Mouse (Mus musculus): ENCODE measurements around the gene Cx3cr1.

Cx3cr1 gene

DNA sequence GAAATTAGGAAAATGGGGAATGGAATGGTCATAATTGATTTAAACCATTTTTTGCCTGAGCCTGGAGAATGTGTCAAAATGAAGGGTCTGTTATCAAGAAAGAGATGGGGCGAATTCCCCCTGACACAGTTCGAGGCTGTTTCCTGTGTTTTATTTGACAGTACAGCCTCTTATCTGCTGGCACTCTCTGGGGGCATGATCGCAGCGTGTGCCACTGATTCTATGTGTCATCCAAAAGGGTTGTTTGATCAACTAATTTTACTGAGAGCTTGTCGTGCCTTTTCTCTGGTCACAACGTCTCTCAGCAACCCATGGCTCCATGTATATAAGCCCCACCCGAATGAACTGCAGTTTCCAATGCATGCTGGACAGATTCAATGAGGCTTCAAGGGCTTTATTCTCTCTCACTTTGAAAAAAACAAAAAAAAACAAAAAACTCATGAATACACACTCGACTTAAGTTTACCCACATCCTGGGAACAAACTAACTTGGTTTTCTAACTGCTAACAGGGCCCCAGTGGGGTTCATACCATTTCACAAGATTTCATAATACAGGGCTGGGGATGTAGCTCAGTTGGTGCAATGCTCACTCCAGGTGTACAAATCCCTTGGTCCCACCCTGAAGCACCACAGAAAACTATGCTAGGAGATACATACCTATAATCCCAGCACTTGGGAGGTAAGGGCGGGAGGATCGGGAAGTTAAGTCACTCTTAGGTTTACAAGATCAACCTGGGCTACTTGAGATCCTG lies 76.4 kb downstream of the Cx3cr1 start:
- DNase-seq = peak; percentile 42

DNA sequence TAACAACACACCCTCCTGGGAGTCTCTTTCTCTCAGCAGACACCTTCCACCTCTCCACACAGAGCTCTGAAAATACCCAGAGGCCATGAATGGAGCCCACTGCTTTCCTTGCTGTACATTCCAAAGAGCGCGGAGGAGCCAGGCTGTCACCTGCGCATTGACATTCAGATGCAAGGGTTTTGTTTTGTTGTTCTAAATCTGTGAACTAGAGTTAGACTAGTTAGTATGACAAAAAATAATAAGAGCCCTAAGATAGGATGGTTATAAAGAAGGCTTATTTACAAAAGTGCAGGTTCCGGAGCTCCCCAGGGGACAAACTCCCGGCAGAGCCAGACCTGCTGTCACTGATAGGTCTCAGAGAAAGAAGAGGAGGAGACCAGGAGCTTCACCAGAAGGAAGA lies 78.4 kb downstream of the Cx3cr1 start:
- DNase-seq = no peak

DNA sequence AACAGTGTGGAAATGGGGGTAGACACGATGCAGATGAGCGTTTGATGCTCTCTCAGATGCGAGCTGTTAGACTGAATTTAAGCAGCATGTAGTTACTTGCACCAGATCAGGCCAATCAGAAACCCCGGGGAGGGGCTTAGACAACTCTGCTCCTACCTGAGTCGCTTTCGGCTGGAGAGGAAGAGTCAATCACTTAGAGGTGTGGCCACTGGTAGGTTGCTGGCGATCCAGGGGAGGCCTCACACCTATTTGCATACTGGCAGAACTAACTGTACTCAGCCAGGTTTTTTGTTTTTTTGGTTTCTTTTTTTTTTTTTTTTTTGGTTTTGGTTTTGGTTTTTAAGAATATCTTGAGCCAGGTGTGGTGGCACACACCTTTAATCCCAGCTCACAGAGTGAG lies 81.4 kb downstream of the Cx3cr1 start:
- DNase-seq = no peak

DNA sequence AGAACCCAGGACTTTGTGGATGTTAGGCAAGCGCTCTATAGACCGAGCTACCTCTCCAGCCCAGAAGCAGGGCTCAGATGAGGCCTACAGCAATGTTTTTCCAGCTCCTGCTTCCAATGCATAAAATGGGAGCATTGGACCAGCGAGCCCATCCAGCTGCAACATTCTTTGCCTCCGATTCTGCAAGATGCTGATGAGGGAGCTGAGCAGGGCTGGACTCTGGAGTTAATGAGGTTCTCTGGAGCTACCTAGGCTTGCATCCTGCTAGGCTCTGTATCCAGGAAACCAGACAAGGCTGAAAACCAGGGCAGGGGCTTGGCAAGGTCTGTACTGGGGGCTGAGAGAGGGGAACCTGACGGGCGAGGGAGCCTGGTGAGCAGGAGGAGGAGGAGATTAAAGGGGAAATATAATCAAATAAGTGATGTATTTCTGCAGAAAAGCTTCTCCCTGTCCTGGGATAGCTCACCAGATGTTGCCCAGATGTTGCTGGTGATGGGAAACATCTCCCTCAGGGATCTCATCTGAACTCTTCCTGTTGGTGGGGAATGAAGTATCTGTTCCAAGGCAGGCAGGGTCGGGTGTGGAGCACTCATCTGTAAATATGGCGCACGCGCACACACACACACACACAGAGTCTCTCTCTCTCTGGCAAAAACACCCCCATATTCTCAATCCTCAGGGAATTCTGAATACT lies 83.7 kb downstream of the Cx3cr1 start:
- DNase-seq = no peak

DNA sequence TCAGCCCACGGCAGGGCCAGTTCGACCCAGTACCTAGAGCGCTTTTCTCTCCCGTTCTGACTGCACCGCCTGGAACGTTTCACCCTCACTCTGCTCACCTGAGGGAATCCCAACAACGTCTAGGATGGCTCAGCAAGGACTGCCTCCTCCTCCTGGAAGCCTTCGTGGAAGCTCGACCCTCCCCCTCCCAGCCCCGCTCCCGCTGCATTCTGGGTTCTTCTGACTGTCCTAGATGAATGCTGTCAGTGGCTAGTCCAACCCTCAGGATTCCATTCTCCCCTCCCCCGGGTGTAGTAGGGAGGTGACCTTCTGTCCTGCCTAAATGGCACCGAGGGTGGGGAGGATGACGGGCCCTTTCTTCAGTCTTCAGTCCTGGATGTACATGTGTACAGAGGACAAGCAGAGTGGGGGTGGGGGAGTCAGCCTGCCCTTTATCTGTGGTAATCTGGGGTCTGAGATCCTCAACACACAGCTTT lies 85.1 kb downstream of the Cx3cr1 start, which contains the start of gene Csrnp1:
Gene Csrnp1 (minus strand): TSS at position 123 of the 476 bp plus-strand sequence.
- peak; percentile 58 for DNase-seq

DNA sequence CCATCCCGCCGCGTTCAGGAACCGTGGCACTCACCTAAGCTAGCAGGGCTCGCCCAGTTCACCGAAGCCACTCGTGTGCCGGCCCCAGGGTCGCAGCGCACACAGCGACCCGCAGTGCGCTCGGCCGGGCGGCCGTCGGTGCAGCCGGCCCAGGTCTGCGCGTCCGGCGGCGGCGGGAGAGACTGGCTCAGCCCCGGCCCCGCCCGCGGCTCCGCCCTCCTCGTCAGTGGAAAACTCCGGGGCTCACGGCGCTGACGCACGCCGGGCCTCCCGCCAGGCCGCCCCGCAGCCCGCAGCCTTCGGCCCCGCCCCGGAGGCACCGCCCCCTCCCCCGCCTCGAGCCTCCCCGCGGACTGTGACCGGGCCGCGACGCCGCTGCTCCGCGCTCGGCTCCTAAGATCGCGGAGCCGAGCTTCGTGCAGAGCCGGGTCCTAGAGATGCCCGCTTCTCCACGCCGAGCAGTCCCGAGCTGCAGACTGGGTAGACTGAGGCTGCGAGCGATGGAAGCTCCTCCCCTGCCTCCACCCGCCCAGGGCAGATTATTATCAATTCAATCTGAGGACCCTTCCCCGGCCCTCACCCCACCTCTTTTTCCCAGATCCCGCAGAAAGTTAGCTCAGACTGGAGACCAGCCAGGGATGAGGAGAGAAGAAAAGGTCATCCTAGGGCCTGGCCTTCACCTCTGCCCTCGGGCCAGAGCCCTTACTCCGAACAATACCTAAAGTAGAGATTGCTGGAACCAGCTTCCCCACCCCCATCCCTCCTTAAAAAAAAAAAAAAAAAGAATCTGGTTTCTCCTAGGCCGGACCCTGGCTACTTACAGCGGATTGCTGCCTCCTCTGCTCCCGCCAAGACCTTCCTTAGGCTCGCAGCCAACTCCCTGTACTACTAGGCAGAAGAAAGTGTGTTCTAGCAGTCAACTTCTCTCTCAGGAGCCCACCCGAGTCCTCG lies 85.8 kb downstream of the Cx3cr1 start:
- DNase-seq = peak; percentile 90

DNA sequence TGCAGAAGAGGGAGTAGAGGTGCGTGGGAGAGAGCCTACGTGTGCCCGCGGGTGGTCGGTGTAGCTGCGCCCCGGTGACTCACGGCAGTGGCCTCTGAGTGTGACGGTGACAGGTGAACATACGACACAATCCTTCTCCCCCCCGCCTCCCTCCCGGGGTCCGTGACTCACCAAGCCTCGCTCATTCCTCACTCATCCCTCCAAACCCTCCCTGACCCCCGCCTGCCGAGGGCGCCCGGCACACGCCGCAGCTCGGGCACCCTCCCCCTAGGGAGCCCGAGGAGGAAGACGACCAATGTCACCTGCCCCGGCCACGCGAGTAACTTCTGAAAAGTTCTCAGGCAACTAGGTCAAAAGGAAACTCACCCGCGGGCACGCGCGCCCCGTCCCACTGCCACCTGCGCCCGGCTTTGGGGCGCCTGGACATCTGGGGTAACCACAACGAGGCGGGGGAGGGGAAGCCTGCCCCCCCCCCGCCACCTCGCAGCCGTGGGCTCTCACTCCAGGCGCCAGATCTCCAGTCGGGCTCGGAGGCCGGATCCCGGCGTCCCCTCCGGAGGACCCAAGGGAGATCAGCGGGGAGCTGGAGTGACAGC lies 86.6 kb downstream of the Cx3cr1 start:
- DNase-seq = peak; percentile 85

DNA sequence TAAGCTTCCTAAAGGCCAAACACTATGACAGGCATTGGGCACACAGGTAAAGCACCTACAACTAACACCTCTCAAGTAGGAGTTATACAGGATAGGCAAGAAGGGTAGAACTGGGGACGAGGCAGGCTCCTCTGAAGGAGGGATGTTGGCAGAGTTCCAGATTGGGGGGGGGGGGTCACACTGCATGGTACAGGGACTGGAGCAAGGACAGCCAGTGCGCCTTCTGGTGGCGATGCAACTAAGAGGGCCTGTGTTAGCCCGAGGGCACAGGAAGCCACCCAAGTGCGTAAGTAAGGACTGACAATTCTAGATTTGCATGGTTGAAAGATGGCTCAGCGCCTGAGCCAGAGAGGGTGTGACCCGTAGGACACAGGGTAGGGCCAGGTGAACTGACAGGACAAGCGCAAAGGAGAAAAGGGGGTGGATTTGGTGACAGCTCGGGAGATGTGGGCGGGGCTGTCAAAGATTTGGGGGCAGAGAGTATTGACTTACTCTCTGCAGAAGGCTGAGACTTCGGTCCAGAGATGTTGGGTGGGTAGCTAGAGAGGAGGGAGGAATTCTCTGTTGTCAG lies 87.4 kb downstream of the Cx3cr1 start:
- DNase-seq = peak; percentile 89

DNA sequence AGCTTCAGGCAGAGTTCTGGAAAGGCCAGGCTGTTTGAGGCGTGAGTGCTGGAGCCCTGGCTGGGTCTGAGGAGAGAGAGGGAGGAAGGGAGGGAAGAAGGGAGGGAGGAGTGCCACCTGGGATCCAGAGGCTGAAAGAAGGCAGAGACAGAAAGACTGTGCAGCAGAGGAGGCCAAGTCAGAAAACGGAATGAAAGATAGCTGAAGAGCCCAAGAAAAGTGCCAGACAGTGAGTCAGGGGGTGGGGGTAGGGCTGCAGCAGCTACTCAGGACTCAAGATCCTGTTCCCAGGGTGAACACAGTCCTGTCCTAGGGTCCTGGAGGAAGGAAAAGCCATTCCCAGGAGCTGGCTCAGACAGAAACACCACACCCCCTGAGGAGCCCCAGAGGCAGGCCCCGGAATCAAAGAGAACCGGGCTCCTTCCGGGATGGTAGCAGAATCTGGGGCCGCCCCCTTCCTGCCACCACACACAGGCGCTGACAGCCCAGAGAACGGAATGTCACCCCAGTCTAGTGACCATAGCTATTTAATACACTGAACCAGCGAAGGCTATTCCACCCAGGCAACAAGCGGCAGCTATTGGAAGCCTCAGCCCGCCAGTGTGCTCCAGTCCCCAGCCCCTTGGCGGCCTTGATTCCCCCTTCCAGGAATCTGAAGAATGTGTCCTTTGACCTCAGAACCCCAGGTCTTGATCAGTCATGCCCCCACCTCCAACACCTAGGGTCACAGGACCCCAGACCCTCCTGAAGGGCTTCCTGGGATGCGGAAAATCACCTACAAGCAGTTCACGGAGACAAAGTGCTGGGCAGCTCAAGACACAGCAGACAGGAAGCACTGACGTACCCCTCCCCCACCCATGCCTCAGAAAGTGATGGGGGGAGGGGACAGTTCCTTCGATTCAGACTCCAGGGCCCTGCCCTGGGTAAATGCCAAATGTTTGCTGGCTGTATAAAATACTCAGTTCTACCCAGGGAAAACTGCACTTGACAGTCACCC lies 88.2 kb downstream of the Cx3cr1 start:
- peak; percentile 87 for DNase-seq

DNA sequence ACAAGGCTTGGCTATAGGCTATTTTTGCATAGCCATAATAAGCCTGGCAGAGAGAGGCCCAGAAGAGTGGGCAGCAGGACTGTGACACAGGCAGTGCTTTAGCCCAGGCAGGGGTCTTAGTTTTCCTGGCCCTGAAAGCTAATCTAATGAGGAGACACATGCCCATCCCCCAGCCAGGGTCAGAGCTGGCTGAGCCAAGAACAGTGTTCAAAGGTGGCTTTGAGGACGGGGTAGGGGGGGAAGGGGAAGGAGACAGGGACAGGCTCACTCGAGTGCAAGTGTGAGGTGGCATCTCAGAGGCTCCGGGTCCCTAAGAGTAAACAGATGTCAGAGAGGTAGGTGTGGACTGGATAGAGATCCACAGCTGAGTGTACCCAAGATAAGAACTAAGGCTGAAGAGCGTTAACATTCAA lies 88.9 kb downstream of the Cx3cr1 start:
- DNase-seq = peak; percentile 42

DNA sequence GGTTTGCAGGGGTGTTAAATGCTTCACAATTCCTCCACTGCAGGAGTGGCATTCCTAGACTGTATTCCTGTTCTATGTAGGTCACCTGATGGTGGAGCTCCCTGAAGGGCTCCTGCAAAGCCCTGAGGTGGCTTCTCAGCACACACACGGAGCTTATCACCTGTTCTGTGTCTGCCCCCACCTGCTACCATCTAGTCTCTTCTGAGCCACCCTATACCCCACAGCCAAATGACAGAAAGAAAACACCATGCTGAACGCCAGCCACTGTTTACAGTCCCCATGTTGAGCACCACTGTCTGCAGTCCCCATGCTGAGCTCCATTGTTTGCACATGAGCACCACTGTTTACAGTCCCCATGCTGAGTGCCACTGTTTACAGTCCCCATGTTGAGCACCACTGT lies 89.9 kb downstream of the Cx3cr1 start:
- DNase-seq = peak; percentile 39

DNA sequence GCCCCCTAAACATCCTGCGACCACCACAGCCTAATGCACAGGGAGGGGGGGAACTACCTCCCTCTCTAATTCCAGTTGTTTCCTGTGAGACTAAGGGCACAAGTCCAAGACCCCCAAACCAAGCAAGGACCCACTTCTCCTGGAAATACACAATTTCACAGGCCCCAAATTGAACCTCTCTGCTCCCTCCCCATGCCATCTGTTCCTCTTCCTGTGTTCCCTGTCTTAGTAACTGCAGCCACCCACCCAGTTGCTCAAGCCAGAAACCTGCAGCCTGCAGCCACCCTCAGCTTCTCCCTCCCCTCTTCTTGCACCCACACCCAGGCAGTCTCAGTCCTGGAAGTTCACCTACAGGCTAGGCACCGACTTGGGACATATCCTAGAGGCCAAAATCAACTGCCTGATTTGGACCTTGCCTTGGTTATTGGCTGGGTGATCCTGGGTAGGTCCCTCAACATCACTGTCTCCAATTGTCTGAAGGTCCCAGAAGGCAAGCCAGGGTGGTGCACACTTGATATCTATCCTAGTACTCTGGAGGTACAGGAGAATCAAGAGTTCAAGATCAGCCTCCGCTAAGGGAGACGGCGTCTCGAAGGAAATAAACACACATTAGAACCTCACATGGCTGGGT lies 90.8 kb downstream of the Cx3cr1 start:
- DNase-seq = peak; percentile 51

DNA sequence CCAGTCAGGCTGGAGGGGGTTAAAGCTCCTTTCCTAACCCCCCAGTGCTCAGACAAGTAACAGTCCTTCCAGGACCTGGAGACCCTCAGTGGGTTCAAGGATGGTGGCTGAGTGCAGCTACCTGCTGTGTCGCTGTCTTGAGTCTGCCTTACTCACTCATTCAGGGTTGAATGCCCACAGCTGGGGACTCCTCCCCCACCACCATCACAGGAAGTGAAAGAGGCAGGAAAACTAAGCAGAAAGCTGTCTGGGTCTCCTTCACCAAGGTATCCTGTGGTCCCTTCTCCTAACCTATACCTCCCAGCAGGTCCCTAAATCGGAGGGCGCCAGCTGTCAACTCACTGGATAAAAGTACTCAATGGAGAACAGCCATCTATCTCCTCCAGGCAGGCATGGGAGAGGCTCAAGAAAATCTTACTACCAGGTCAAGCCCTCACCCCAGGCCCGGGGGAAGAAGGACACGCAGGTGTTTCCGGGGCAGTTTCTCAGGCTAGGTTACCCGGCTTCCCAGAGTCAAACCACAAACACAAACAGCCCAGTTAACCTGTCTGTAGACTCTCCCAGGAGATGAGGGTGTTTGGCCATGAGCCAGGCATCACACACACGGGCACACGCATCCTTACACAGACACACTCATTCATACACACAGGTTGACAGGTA lies 91.4 kb downstream of the Cx3cr1 start:
- peak; percentile 86 for DNase-seq

DNA sequence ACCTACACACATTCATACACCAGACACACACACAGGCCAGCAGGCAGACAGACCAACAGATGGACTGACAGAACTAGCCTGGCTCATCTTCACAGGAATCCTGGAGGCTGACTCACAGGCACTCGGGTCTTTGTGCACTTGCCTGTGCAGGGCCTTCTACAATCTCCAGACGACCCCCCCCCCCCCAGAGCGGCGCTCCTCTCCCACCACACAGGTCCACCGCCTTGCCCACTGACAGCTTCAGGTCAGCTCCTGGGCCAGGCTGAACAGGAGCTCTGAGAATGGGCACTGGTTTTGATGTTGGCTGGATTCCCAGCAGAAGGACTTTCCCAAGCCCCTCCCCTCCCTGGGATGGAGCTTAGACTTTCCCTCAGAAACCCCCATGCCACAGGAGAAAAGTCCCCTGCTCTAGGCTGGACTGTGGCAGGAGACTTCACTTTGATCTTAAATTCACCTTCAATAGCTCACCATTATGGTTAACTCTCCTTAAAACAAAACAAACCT lies 92.1 kb downstream of the Cx3cr1 start:
- no peak for DNase-seq

DNA sequence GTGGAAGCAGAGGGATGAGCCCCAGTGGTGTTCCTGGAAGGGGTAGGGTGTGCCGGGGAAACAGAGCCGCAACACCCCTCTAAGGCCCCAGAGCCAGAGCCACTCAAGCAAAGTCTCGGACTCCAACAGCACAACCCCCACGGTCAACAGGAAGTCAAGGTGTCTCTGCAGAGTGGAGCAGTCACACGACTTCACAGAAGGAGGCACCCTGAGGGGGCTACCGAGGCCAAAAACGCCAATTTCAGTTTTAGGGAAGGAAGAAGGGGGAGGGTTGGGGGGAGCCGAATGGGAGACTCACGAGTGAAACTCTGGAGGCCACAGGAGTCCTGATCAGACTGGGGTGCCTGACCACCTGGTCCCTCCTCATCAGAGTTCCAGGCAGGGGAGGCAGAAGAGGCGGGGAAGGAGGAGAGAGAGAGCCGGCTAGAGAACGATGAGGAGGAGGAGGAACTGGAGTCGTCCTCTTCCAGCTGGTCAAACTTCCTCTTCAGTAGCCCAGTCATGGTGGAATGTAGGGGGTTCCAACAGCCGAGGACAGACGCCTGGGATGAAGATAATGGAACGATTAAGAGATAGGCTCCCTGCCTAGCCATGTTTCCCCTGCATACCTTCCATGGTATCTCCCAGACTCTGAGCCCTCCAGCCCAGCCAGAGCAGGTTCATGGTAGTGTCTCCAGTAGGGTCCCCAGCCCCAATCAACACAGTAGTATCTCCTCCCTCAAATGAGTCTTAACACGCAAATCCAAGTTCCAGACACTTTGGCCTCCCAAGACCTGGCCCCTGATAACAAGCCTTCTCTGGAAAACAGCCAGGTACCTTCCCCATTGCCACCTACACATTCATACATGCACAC lies 92.7 kb downstream of the Cx3cr1 start:
- DNase-seq = peak; percentile 50

DNA sequence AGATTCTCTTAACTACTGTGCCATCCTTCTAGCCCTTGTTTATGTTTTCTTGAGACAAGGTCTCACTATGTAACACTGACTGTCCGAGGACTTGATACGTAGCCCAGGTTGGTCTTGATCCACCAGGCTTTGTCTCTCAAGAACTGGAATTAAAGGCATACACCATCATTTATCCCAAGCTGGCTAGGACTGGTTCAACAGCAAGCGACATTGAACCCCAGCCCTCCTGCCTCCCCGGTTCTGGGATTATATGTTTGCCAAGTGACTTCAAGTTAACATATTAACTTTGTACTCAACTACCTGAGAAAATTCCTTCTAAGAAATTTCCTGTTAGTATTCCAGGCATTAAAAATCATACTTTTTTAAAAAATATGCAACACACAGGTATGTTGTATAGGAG lies 94.4 kb downstream of the Cx3cr1 start:
- DNase-seq = no peak

DNA sequence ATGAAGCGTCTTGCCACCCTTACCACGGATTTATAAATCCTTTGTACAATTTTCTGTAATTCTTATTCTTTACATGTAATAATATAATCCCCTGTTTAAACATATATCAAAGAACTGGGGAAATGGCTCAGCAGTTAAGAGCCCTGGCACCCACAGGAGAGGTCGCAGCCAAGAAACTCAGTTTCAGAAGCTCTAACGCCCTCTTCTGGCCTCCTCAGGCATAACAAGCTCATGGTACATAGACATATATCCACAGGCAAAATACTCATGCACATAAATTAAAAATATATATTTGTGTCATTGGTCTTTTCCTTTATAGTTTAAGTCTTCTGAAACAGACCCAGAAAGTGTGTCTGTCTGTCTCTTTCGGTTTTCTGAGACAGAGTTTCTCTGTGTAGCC lies 95.1 kb downstream of the Cx3cr1 start:
- no peak for DNase-seq

DNA sequence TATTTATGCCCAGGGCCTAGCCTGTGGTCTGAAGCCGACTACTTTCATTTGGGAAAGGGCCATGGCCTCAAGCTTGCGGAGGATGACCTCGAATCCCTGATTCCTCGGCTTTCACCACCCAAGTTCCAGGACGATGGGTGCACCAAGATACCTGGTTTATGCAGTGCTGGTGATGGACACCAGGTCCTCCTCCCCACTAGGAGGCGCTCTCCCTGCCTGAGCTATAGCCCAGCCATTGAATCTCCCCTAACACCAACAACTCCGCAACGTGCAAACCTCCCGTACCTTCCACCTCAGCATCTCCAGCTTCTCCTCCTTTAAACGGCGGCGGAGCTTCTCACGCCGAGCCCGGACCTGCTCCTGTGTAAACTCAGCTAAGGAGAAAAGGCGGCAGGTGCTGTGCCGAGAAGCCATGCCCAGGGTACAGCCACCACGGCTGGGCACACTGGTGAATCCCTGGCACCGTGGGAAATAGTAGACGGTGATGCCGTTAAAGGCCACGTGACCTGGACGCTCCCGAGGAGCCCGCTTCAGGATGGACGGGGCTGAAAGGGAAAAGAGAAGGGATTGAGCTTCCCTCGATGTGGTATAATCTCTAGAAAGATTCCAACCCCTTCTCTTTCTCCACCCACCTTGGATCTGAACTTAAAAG lies 95.7 kb downstream of the Cx3cr1 start:
- peak; percentile 50 for DNase-seq
